Mouse (Mus musculus): ENCODE data around the gene Slc22a17. TPM values are rescaled to one million over a fixed set of nuclear protein-coding genes. Genes with fewer than 3 reads are reported as not detected.
A peak's percentile ranks its signal among the peaks of the same experiment; 100 is the strongest.
"Not testable (repeated sequence)": the region's sequence is repeated elsewhere in the genome, so short reads cannot be mapped to it uniquely, and the experiment has no call there.

Gene Slc22a17
- total RNA-seq, 1 experiment = 5.2 TPM

DNA sequence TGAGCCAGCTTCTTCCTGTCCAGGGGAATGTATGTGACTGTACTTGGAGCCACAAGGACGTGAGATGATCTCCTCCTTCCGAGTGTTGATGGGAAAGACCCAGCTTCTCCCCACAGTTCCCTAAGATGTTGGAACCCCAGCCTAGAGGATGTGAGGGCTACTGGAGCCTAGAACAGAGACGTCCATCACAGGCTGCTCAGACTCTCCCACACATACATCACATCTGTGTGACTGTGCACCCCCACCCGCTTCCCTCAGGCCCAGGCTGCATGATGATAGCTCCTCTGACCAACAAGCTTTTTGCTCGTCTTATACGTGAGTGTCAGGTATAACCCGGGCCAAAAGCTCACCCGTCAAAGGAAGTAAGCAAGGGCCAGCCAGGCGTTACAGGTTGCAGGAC is 35.8 kb upstream of the Slc22a17 start:
- Histone ChIP-seq H3K9ac (ENCODE audit: insufficient read depth, low read depth, low read length, poor library complexity, severe bottlenecking) (no peak overlapping the region), H3K36me3 (ENCODE audit: control insufficient read depth, insufficient read depth, low read length, poor library complexity, severe bottlenecking) (no peaks in the 10 kb centered on the region), H3K9me3 (ENCODE audit: control insufficient read depth, insufficient read depth, low read depth, low read length) (no peaks in the 10 kb centered on the region), H3K27ac (ENCODE audit: insufficient read depth, low read depth, low read length, poor library complexity, severe bottlenecking) (no peak overlapping the region), H3K4me1 (ENCODE audit: control insufficient read depth in 2 of 2, insufficient read depth in 2 of 2, low read length in 2 of 2, poor library complexity in 1 of 2) (no peaks in the 10 kb centered on the region; a peak in 1 of 4 replicates), H3K4me3 (ENCODE audit: insufficient read depth in 1 of 2, low read depth in 1 of 2, low read length in 2 of 2, poor library complexity in 1 of 2, severe bottlenecking in 1 of 2) (no peak overlapping the region)
- TF ChIP-seq CHD2 (IDR thresholded peaks at IDR 0.05; ENCODE audit: low read depth, low read length) (no peak), HCFC1 (IDR thresholded peaks at IDR 0.05; ENCODE audit: borderline replicate concordance, insufficient read depth, low read length) (no peak), MAFK (IDR thresholded peaks at IDR 0.05; ENCODE audit: insufficient read depth, low read depth, low read length) (no peak), ZNF384 (IDR thresholded peaks at IDR 0.05; ENCODE audit: low read depth, low read length) (no peak), ZC3H11A (IDR thresholded peaks at IDR 0.05; ENCODE audit: borderline replicate concordance, low read depth, low read length) (no peak)
- no peak for DNase-seq (ENCODE audit: low read depth, low spot score)
- in situ Hi-C loops (cut with MboI; ENCODE audit: low sequenced_read_pairs in 2 of 2, unreplicated experiment in 2 of 2) = no loop called here

DNA sequence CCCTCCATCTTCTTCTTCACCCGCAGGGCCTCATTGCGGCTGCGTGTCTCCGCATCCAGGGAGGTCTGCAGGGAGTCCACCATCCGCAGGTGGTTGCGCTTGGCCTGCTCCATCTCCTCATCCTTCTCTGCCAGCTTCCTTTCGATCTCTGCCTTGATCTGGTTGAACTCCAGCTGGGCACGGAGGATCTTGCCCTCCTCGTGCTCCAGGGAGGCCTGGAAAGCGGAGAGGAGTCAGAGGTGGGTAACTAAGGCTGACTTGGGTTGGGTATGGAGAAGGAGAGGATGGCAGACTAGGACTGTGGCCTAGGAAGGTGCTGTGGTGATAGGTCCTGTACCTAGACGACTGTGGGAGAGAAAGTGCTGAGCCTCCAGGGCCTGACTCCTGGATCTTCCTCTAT is 34.1 kb upstream of the Slc22a17 start:
- H3K9me3 ChIP-seq (ENCODE audit: control insufficient read depth, insufficient read depth, low read depth, low read length); H3K27ac ChIP-seq (ENCODE audit: insufficient read depth, low read depth, low read length, poor library complexity, severe bottlenecking); DNase-seq (ENCODE audit: low read depth, low spot score); H3K4me1 ChIP-seq (ENCODE audit: control insufficient read depth in 2 of 2, insufficient read depth in 2 of 2, low read length in 2 of 2, poor library complexity in 1 of 2); in situ Hi-C loops (cut with MboI; ENCODE audit: low sequenced_read_pairs in 2 of 2, unreplicated experiment in 2 of 2); H3K4me3 ChIP-seq (ENCODE audit: insufficient read depth in 1 of 2, low read depth in 1 of 2, low read length in 2 of 2, poor library complexity in 1 of 2, severe bottlenecking in 1 of 2); H3K36me3 ChIP-seq (ENCODE audit: control insufficient read depth, insufficient read depth, low read length, poor library complexity, severe bottlenecking); H3K9ac ChIP-seq (ENCODE audit: insufficient read depth, low read depth, low read length, poor library complexity, severe bottlenecking): not testable (repeated sequence)

DNA sequence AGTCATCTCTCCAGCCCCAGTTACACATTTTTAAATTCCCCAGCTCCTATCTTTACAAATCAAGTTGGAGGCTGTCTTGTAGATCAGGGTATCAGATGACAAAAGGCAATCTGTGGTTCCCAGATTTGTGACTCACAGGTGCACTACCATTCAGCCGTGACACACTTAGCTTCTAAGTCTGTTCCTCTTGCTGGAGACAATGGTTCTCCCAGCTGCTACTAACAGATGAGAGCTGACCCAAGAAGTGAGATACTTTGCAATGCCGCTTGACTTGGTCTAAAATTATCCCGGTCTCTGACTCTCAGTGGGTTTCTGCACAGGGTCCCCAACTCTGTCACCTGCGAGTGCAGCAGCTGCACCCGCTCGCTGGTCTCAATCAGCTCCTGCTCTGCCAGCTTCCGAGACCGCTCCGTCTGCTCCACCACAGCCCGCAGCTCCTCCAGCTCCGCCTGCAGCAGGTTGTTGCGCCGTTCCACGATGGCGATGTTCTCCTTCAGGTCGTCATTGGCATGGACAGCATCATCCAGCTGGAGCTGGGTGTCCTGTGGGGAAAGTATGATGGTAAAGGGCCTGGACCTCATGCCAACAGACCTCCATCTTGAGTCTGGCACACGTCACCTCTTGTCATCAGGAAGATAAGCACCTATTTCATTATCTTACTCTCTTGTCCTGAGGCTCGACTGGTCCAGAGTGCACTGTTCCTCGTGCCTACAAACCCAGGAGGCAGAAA is 33.2 kb upstream of the Slc22a17 start:
- Histone ChIP-seq H3K4me3 (ENCODE audit: insufficient read depth in 1 of 2, low read depth in 1 of 2, low read length in 2 of 2, poor library complexity in 1 of 2, severe bottlenecking in 1 of 2) (no peak overlapping the region), H3K4me1 (ENCODE audit: control insufficient read depth in 2 of 2, insufficient read depth in 2 of 2, low read length in 2 of 2, poor library complexity in 1 of 2) (no peaks in the 10 kb centered on the region; a peak in 1 of 4 replicates), H3K36me3 (ENCODE audit: control insufficient read depth, insufficient read depth, low read length, poor library complexity, severe bottlenecking) (no peaks in the 10 kb centered on the region), H3K27ac (ENCODE audit: insufficient read depth, low read depth, low read length, poor library complexity, severe bottlenecking) (no peak overlapping the region), H3K9ac (ENCODE audit: insufficient read depth, low read depth, low read length, poor library complexity, severe bottlenecking) (no peak overlapping the region), H3K9me3 (ENCODE audit: control insufficient read depth, insufficient read depth, low read depth, low read length) (no peaks in the 10 kb centered on the region)
- TF ChIP-seq ZNF384 (IDR thresholded peaks at IDR 0.05; ENCODE audit: low read depth, low read length) = no peak
- TF ChIP-seq HCFC1 (IDR thresholded peaks at IDR 0.05; ENCODE audit: borderline replicate concordance, insufficient read depth, low read length) = no peak
- TF ChIP-seq ZC3H11A (IDR thresholded peaks at IDR 0.05; ENCODE audit: borderline replicate concordance, low read depth, low read length) = no peak
- TF ChIP-seq MAFK (IDR thresholded peaks at IDR 0.05; ENCODE audit: insufficient read depth, low read depth, low read length) = peak; percentile 67
- no peak for TF ChIP-seq CHD2 (IDR thresholded peaks at IDR 0.05; ENCODE audit: low read depth, low read length)
- in situ Hi-C loops (cut with MboI; ENCODE audit: low sequenced_read_pairs in 2 of 2, unreplicated experiment in 2 of 2) = no loop called here
- DNase-seq (ENCODE audit: low read depth, low spot score) = no peak

DNA sequence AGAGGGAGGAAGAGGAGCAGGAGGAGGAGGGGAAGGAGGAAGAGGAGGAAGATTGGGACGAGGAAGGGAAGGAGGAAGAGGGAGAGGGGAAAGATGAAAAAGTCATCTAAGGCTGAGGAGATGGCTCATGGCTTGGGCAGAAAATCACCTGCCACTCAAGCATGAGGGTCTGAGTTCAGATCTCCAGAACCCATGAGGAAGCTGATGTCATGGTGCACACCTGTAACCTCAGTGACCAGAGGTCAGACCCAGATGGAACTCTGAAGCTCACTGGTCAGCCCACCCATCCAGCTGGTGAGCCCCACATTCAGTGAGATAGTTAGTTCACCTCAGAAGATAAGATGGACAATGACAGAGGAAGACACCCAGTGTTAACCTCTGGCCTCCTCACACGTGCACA is 32.0 kb upstream of the Slc22a17 start:
- H3K4me3 ChIP-seq (ENCODE audit: insufficient read depth in 1 of 2, low read depth in 1 of 2, low read length in 2 of 2, poor library complexity in 1 of 2, severe bottlenecking in 1 of 2) = no peak overlapping the region
- no peak overlapping the region for H3K9ac ChIP-seq (ENCODE audit: insufficient read depth, low read depth, low read length, poor library complexity, severe bottlenecking)
- H3K4me1 ChIP-seq (ENCODE audit: control insufficient read depth in 2 of 2, insufficient read depth in 2 of 2, low read length in 2 of 2, poor library complexity in 1 of 2) = peaks cover under 1 to 3% of the 10 kb centered on the region in 2 experiments; a peak in 1 of 4 replicates
- H3K27ac ChIP-seq (ENCODE audit: insufficient read depth, low read depth, low read length, poor library complexity, severe bottlenecking) = no peak overlapping the region
- H3K36me3 ChIP-seq (ENCODE audit: control insufficient read depth, insufficient read depth, low read length, poor library complexity, severe bottlenecking) = no peaks in the 10 kb centered on the region
- H3K9me3 ChIP-seq (ENCODE audit: control insufficient read depth, insufficient read depth, low read depth, low read length) = no peaks in the 10 kb centered on the region
- in situ Hi-C loops (cut with MboI; ENCODE audit: low sequenced_read_pairs in 2 of 2, unreplicated experiment in 2 of 2) = no loop called here
- TF ChIP-seq CHD2 (IDR thresholded peaks at IDR 0.05; ENCODE audit: low read depth, low read length) (no peak), ZNF384 (IDR thresholded peaks at IDR 0.05; ENCODE audit: low read depth, low read length) (no peak), HCFC1 (IDR thresholded peaks at IDR 0.05; ENCODE audit: borderline replicate concordance, insufficient read depth, low read length) (no peak), ZC3H11A (IDR thresholded peaks at IDR 0.05; ENCODE audit: borderline replicate concordance, low read depth, low read length) (no peak), MAFK (IDR thresholded peaks at IDR 0.05; ENCODE audit: insufficient read depth, low read depth, low read length) (no peak)
- no peak for DNase-seq (ENCODE audit: low read depth, low spot score)

DNA sequence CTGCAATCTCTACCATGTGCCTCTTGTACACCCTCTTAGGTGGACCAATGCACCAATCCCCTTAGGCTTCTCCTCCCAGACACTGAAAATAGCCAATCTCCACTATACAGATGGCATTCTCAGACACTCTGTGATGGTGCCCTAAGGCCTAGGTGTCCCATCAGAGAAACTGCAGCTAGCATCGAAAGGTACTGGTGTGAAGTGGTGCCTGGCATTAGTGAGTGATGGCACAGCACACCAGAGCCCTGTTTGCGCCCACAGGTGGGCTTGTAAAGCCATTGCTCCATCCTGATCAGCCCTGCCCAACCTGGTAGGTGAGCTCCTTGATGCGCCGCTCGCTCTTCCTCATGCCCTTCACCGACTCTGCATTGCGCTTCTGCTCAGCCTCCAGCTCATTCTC is 31.0 kb upstream of the Slc22a17 start:
- H3K27ac ChIP-seq (ENCODE audit: insufficient read depth, low read depth, low read length, poor library complexity, severe bottlenecking) = no peak overlapping the region
- no peak overlapping the region for H3K9ac ChIP-seq (ENCODE audit: insufficient read depth, low read depth, low read length, poor library complexity, severe bottlenecking)
- in situ Hi-C loops (cut with MboI; ENCODE audit: low sequenced_read_pairs in 2 of 2, unreplicated experiment in 2 of 2) = no loop called here
- no peak overlapping the region for H3K4me3 ChIP-seq (ENCODE audit: insufficient read depth in 1 of 2, low read depth in 1 of 2, low read length in 2 of 2, poor library complexity in 1 of 2, severe bottlenecking in 1 of 2)
- peaks cover 3 to 6% of the 10 kb centered on the region in 2 experiments; a peak in 2 of 4 replicates for H3K4me1 ChIP-seq (ENCODE audit: control insufficient read depth in 2 of 2, insufficient read depth in 2 of 2, low read length in 2 of 2, poor library complexity in 1 of 2)
- H3K36me3 ChIP-seq (ENCODE audit: control insufficient read depth, insufficient read depth, low read length, poor library complexity, severe bottlenecking) = no peaks in the 10 kb centered on the region
- H3K9me3 ChIP-seq (ENCODE audit: control insufficient read depth, insufficient read depth, low read depth, low read length) = no peaks in the 10 kb centered on the region
- no peak for TF ChIP-seq HCFC1 (IDR thresholded peaks at IDR 0.05; ENCODE audit: borderline replicate concordance, insufficient read depth, low read length)
- no peak for TF ChIP-seq CHD2 (IDR thresholded peaks at IDR 0.05; ENCODE audit: low read depth, low read length)
- no peak for TF ChIP-seq MAFK (IDR thresholded peaks at IDR 0.05; ENCODE audit: insufficient read depth, low read depth, low read length)
- no peak for TF ChIP-seq ZC3H11A (IDR thresholded peaks at IDR 0.05; ENCODE audit: borderline replicate concordance, low read depth, low read length)
- no peak for TF ChIP-seq ZNF384 (IDR thresholded peaks at IDR 0.05; ENCODE audit: low read depth, low read length)
- DNase-seq (ENCODE audit: low read depth, low spot score) = no peak

Measured in ES-E14 (cell line).